Mouse (Mus musculus) CH12.LX (cell line): Measurements from ENCODE around the gene Ptprg. TPM values are rescaled to one million over a fixed set of nuclear protein-coding genes. Genes with fewer than 3 reads are reported as not detected.

Experiments
- DNase-seq: peaks from one replicate; pipeline ENCODE4 v3.0.0-alpha.2; 2013; ENCODE audit errors: extremely low read depth
- H3K27ac ChIP-seq: 2 replicates; pipeline ENCODE4 v1.5.1; 2012; ENCODE audit warnings: low read depth, mild to moderate bottlenecking, control low read depth, moderate library complexity; ENCODE audit not compliant: insufficient read depth
- H3K27me3 ChIP-seq: replicated peaks from 2 replicates; pipeline ENCODE3; 2012; ENCODE audit warnings: inconsistent platforms
- H3K36me3 ChIP-seq, 2 experiments: replicated peaks in 1 of 2; 2 replicates each; pipeline versions ENCODE3 to v1.6.1; 2012; ENCODE audit warnings: inconsistent platforms in 1 of 2, low read length in 1 of 2, mild to moderate bottlenecking in 1 of 2, mixed read lengths in 1 of 2, moderate library complexity in 1 of 2; ENCODE audit not compliant: control insufficient read depth in 1 of 2, insufficient read depth in 1 of 2
- H3K4me1 ChIP-seq, 2 experiments: 2 replicates each; pipeline ENCODE4 v1.6.1; 2012; ENCODE audit warnings: inconsistent platforms in 1 of 2, moderate library complexity in 1 of 2; ENCODE audit not compliant: insufficient read depth in 2 of 2, control insufficient read depth in 1 of 2
- H3K4me2 ChIP-seq: 2 replicates; pipeline ENCODE4 v1.6.1; 2012; ENCODE audit warnings: low read depth, mild to moderate bottlenecking, control low read depth; ENCODE audit not compliant: poor library complexity, insufficient read depth, severe bottlenecking
- H3K4me3 ChIP-seq, 3 experiments: fragments of 150-350 bp in 1 of 3; sonication (generic) in 1 of 3; replicated peaks in 1 of 3; 2 replicates each; pipeline versions ENCODE3 to v1.5.1; 2011 to 2012; ENCODE audit warnings: low read depth in 2 of 3, low read length in 2 of 3, mild to moderate bottlenecking in 2 of 3, moderate library complexity in 2 of 3, control low read depth in 1 of 3, improper control_type of control experiment in 1 of 3, inconsistent platforms in 1 of 3, mixed read lengths in 1 of 3; ENCODE audit not compliant: poor library complexity in 1 of 3
- H3K79me2 ChIP-seq: replicated peaks from 2 replicates; pipeline ENCODE4 v1.6.1; 2012; ENCODE audit warnings: mild to moderate bottlenecking, moderate library complexity; ENCODE audit not compliant: control insufficient read depth, poor library complexity, insufficient read depth, severe bottlenecking; ENCODE audit errors: extremely low read depth
- H3K9ac ChIP-seq: 2 replicates; pipeline ENCODE4 v1.6.1; 2012; ENCODE audit warnings: low read depth, mild to moderate bottlenecking, control low read depth, moderate library complexity; ENCODE audit not compliant: insufficient read depth
- H3K9me3 ChIP-seq: replicated peaks from 2 replicates; pipeline ENCODE3; 2012; ENCODE audit warnings: low read length, inconsistent platforms, mixed read lengths
- CHD1 ChIP-seq: IDR thresholded peaks from 2 replicates; pipeline ENCODE4 v1.6.1; 2012; ENCODE audit warnings: low read depth, low read length, improper control_type of control experiment, inconsistent platforms
- CHD2 ChIP-seq: IDR thresholded peaks from 2 replicates; pipeline ENCODE4 v1.6.1; 2011; ENCODE audit warnings: low read length, improper control_type of control experiment
- E2F4 ChIP-seq: IDR thresholded peaks from 2 replicates; pipeline ENCODE4 v1.6.1; 2011; ENCODE audit warnings: low read depth, low read length, improper control_type of control experiment; ENCODE audit not compliant: insufficient replicate concordance
- ELF1 ChIP-seq: IDR thresholded peaks from 2 replicates; pipeline ENCODE4 v1.6.1; 2014; ENCODE audit warnings: low read depth, mild to moderate bottlenecking, inconsistent platforms, low read length, improper control_type of control experiment
- EP300 ChIP-seq: IDR thresholded peaks from 2 replicates; pipeline ENCODE4 v1.6.1; 2011; ENCODE audit warnings: low read length, improper control_type of control experiment
- JUN ChIP-seq: IDR thresholded peaks from 2 replicates; pipeline ENCODE4 v1.6.1; 2011; ENCODE audit warnings: low read depth, mild to moderate bottlenecking, low read length, improper control_type of control experiment, moderate library complexity; ENCODE audit not compliant: insufficient read depth
- MAFK ChIP-seq: IDR thresholded peaks from 2 replicates; pipeline ENCODE4 v1.6.1; 2011; ENCODE audit warnings: low read length, improper control_type of control experiment; ENCODE audit not compliant: insufficient replicate concordance
- MXI1 ChIP-seq: IDR thresholded peaks from 2 replicates; pipeline ENCODE4 v1.6.1; 2011; ENCODE audit warnings: mild to moderate bottlenecking, low read depth, low read length, improper control_type of control experiment
- NELFE ChIP-seq: IDR thresholded peaks from 2 replicates; pipeline ENCODE4 v1.6.1; 2011; ENCODE audit warnings: low read depth, low read length, improper control_type of control experiment
- POLR2A ChIP-seq: IDR thresholded peaks from 2 replicates; pipeline ENCODE4 v1.6.1; 2011; ENCODE audit warnings: low read depth, mild to moderate bottlenecking, improper control_type of control experiment, low read length
- RCOR1 ChIP-seq: conservative IDR thresholded peaks from 2 replicates; pipeline ENCODE4 v1.6.1; 2012; ENCODE audit warnings: low read depth, mild to moderate bottlenecking, inconsistent platforms, low read length, improper control_type of control experiment
- TBP ChIP-seq: conservative IDR thresholded peaks from 2 replicates; pipeline ENCODE4 v1.6.1; 2011; ENCODE audit warnings: low read depth, low read length, improper control_type of control experiment
- UBTF ChIP-seq: IDR thresholded peaks from 2 replicates; pipeline ENCODE4 v1.6.1; 2012; ENCODE audit warnings: low read depth, mild to moderate bottlenecking, inconsistent platforms, low read length, improper control_type of control experiment, moderate library complexity
- dilution Hi-C: fragments of 300-500 bp; cut with MboI; formaldehyde crosslinking; loops from 2 replicates; pipeline ENCODE4 v1.14.3; 2020; ENCODE audit warnings: low sequenced_read_pairs; ENCODE audit not compliant: extremely low pct_unique_long_range_greater_than_20kb, extremely low pct_ligation_motif_present
- in situ Hi-C: fragments of 300-500 bp; cut with MboI; formaldehyde crosslinking; loops from 3 replicates; pipeline ENCODE4 v1.14.3; 2019; ENCODE audit warnings: low sequenced_read_pairs, low pct_ligation_motif_present, low pct_unique_long_range_greater_than_20kb, mixed read lengths
- polyA plus RNA-seq: library from polyadenylated mRNA; unstranded; fragments of >175 nt; gene quantifications from 2 replicates; pipeline ENCODE4 v1.2.1, GENCODE M21; 2012; ENCODE audit warnings: low read depth; ENCODE audit not compliant: insufficient read length
- total RNA-seq, 2 experiments: library from RNA; depleted of rRNA; stranded (reverse); fragments of 300-350 nt in 1 of 2; fragments of >200 nt in 1 of 2; gene quantifications; 2 replicates each; pipeline ENCODE4 v1.2.3; 2012 to 2014

The Ptprg gene
- total and polyA plus RNA-seq, 3 experiments: 0.08 TPM; not detected in 2

GRCm38 (mm10) chr14:11758185-11758584 is 204.9 kb downstream of the Ptprg start:
- in situ Hi-C loops: no loop called here
- no peak overlapping the region for H3K4me3 ChIP-seq
- no peak for DNase-seq
- H3K9ac ChIP-seq: no peak overlapping the region
- H3K79me2 ChIP-seq: no peaks in the 10 kb centered on the region
- H3K4me1 ChIP-seq: no peaks in the 10 kb centered on the region
- dilution Hi-C loops: no loop called here
- peaks cover 59% of the 10 kb centered on the region for H3K9me3 ChIP-seq
- no peak overlapping the region for H3K4me2 ChIP-seq
- H3K27me3 ChIP-seq: no peaks in the 10 kb centered on the region
- no peaks in the 10 kb centered on the region for H3K36me3 ChIP-seq
- TF ChIP-seq ELF1: no peak
- H3K27ac ChIP-seq: no peak overlapping the region

- in situ Hi-C loops: no loop called here
- Histone ChIP-seq H3K9me3 (peaks cover 63% of the 10 kb centered on the region), H3K27ac (no peak overlapping the region), H3K4me3 (no peak overlapping the region), H3K27me3 (no peaks in the 10 kb centered on the region), H3K9ac (no peak overlapping the region), H3K36me3 (no peaks in the 10 kb centered on the region), H3K79me2 (no peaks in the 10 kb centered on the region), H3K4me2 (no peak overlapping the region), H3K4me1 (no peaks in the 10 kb centered on the region)
- dilution Hi-C loops: no loop called here
- DNase-seq: no peak
- TF ChIP-seq MAFK: no peak
- no peak for TF ChIP-seq CHD2
- TF ChIP-seq JUN: no peak
- TF ChIP-seq NELFE: no peak
- TF ChIP-seq MXI1: no peak
- TF ChIP-seq CHD1: no peak
- TF ChIP-seq RCOR1: no peak
Measured at GRCm38 (mm10) chr14:11759356-11759755, 206.0 kb downstream of the Ptprg start.

GRCm38 (mm10) chr14:11762995-11763394 is 209.7 kb downstream of the Ptprg start:
- Histone ChIP-seq H3K4me1 (no peaks in the 10 kb centered on the region), H3K9me3 (peaks cover 77% of the 10 kb centered on the region), H3K9ac (no peak overlapping the region), H3K4me2 (no peak overlapping the region), H3K4me3 (no peak overlapping the region), H3K79me2 (no peaks in the 10 kb centered on the region)
- in situ Hi-C loops: no loop called here
- TF ChIP-seq JUN: no peak
- TF ChIP-seq EP300: no peak
- no peak for TF ChIP-seq TBP
- TF ChIP-seq POLR2A: no peak
- no peak for TF ChIP-seq UBTF
- no peak for TF ChIP-seq E2F4
- TF ChIP-seq CHD2: no peak
- TF ChIP-seq, all 38 proteins: peak for 0
- Histone ChIP-seq H3K36me3 (no peaks in the 10 kb centered on the region), H3K27me3 (no peaks in the 10 kb centered on the region), H3K27ac (no peak overlapping the region)
- dilution Hi-C loops: no loop called here
- no peak for DNase-seq
